Mouse (Mus musculus) bone marrow macrophage, adult 2 months (primary cell): ENCODE measurements around the gene Neu2. TPM values are rescaled to one million over a fixed set of nuclear protein-coding genes. Genes with fewer than 3 reads are reported as not detected.
A peak's percentile ranks its signal among the peaks of the same experiment; 100 is the strongest.

Experiments used
- H3K27ac ChIP-seq: 2 replicates; pipeline ENCODE4 v1.5.1; 2012; ENCODE audit warnings: low read depth, low read length; ENCODE audit not compliant: insufficient read depth
- H3K4me1 ChIP-seq: 2 replicates; pipeline ENCODE4 v1.6.1; 2012; ENCODE audit warnings: low read length; ENCODE audit not compliant: control insufficient read depth, insufficient read depth
- H3K4me3 ChIP-seq: 2 replicates; pipeline ENCODE4 v1.5.1; 2012; ENCODE audit warnings: mild to moderate bottlenecking, low read length, moderate library complexity; ENCODE audit not compliant: insufficient read depth
- CTCF ChIP-seq: IDR thresholded peaks from 2 replicates; pipeline ENCODE4 v1.5.1; 2012; ENCODE audit warnings: low read depth, mild to moderate bottlenecking, low read length, moderate library complexity
- POLR2A ChIP-seq: IDR thresholded peaks from 2 replicates; pipeline ENCODE4 v1.6.1; 2012; ENCODE audit warnings: mild to moderate bottlenecking, low read depth, low read length, borderline replicate concordance
- polyA plus RNA-seq: library from polyadenylated mRNA; stranded (reverse); fragments of >200 nt; gene quantifications from 2 replicates; pipeline ENCODE4 v1.2.4, GENCODE M21; 2012; ENCODE audit not compliant: missing spikeins, insufficient read depth, insufficient read length

Gene Neu2
- polyA plus RNA-seq, 1 experiment: not detected

DNA sequence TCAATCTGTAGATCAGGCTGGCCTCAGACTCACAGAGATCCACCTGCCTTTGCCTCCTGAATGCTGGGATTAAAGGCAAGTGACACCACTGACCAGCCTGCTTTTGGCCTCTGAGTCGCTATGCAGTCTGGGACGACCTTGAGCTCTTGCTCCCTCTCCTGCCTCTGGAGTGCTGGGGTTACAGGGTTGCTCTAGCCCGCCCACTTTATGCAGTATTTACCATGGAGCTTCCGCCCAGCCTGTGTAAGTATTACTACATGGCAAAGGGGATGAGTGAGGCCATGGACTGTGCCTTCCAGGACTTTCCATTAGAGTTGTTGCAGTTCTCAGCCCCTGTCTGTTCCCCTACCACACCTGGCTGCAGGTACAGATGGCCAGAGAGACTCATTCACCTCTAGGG lies 22.7 kb downstream of the Neu2 start:
- H3K4me3 ChIP-seq: no peak overlapping the region
- no peak for TF ChIP-seq CTCF
- no peak for TF ChIP-seq POLR2A
- H3K27ac ChIP-seq: no peak overlapping the region
- H3K4me1 ChIP-seq: no peaks in the 10 kb centered on the region

DNA sequence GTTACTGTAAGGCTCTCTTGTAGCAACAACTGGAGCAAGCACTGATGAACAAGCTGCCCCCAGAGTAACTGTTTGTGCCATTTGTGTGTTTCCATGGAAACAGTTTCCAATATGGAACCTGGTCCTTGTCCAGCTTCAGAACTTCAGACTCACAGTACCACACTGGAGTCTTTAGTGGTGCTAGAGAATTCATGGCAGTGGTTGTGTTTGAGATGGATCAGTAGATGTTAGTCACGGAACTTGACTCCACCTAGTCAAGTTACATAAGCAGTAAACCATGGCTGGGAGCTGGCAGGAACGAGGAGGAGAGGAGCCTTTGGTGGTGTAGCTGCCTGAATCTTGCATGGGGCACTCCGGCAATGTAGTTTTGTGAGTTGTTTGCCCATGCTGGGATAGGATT lies 24.4 kb downstream of the Neu2 start:
- no peak overlapping the region for H3K4me3 ChIP-seq
- H3K4me1 ChIP-seq: no peaks in the 10 kb centered on the region
- TF ChIP-seq POLR2A: no peak
- TF ChIP-seq CTCF: no peak

DNA sequence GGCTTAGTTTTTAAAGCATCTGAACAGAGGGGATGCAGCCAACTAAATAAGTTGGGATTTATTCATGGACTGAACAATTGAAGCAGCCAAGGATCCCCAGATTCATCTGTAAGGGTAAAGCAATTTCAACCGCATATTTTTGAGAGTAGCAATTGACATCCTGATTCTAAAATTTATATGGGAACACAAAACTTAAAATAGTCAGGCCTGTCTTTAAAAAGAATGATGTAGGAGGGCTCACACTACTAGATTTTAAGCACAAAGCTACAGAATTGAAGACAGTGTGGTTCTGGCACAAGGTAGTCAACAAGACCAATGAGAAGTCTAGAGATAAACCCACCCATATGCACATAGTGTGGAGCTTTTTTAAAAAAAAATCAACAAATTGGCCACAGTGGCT lies 27.3 kb downstream of the Neu2 start:
- Histone ChIP-seq H3K4me3 (no peak overlapping the region), H3K4me1 (no peaks in the 10 kb centered on the region), H3K27ac (no peak overlapping the region)
- no peak for TF ChIP-seq POLR2A
- no peak for TF ChIP-seq CTCF

More for the DNA sequence above, 24.4 kb downstream of the Neu2 start:
- no peak overlapping the region for H3K27ac ChIP-seq

DNA sequence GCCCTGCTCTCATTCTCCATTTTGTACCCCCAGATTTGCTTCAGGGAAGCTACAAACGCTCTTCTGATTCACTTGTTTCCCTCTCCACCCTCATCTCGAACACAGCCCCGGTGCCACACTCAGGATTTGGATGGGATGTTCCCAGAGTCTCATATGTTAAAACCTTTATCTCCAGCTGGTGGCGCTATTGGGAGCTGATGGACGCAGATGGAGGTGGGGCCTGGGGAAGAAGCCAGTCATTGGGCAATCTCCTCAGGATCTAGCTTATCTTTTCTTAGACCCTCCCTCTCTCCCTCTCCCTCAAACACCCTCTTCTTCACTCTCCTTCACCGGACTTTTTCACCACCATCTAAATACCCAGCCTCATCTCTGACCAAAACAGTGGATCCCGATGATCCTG lies 31.9 kb downstream of the Neu2 start:
- Histone ChIP-seq H3K4me1 (no peaks in the 10 kb centered on the region), H3K27ac (no peak overlapping the region), H3K4me3 (no peak overlapping the region)
- peak; percentile 34; the same call in 1 of the 2 replicates for TF ChIP-seq CTCF
- TF ChIP-seq POLR2A: no peak

DNA sequence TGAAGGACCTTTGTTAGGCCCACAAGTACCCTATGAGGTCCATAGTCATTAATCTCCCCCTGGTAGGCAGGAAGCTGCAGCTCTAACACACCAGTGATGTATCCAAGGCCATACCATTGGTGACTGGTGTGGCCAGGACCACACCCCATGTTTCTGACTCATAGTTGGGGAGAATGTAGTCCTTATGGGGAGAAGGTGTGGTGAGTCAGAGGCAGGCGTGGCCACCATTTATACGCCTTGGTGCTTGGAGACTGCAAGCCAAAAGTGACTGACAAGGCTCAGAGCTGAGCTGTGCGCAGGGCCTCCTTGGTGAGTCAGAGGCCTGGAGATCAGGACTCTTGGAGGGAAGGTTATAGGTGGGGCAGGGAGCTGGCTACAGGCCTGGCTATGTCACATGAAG lies 41.3 kb downstream of the Neu2 start:
- TF ChIP-seq CTCF: no peak
- no peak for TF ChIP-seq POLR2A
- H3K4me3 ChIP-seq: no peak overlapping the region

DNA sequence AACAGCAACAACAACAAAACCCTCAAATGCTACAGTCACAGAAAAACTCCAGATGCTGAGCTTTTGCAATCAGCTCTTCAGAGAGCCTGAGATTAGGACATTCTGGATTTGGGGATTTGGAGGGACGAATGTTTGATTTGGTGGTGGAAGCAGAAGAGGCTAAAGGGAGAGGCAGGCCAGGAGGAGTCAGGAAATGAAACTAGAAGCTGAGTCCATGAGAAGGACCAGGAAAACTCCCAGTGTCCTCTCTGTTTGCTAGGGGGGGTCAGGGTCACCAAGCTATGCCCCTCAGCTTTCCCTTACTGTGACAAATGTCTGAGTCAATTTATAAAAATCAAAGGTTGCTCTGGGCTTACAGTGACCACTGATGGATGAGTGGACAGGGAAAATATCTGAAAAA lies 43.9 kb downstream of the Neu2 start:
- Histone ChIP-seq H3K4me3 (no peak overlapping the region), H3K4me1 (peaks cover 7% of the 10 kb centered on the region; the same call in 1 of the 2 replicates), H3K27ac (no peak overlapping the region)
- TF ChIP-seq CTCF: no peak
- no peak for TF ChIP-seq POLR2A

More for the DNA sequence above, 41.3 kb downstream of the Neu2 start:
- Histone ChIP-seq H3K27ac (no peak overlapping the region), H3K4me1 (peaks cover 7% of the 10 kb centered on the region; the same call in 1 of the 2 replicates)

DNA sequence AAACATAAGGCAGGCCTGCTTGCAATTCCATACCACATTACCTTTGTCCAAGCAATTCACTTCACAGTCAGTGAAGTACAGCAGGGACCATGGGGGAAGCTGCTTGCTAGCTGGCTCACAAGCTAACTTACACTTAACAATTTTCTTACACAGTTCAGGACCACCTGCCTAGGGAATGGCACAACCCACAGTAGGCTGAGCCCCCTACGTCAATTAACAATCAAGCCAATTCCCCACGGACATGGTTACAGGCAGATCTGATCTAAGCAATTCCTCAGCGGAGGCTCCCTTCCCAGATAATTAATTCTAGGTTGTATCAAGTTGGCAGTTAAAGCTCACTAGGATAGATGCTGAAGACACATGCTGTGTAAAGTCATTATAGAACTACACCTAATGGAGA lies 53.3 kb downstream of the Neu2 start:
- TF ChIP-seq CTCF (no peak), POLR2A (no peak)
- H3K4me1 ChIP-seq: no peaks in the 10 kb centered on the region
- no peak overlapping the region for H3K4me3 ChIP-seq
- no peak overlapping the region for H3K27ac ChIP-seq

DNA sequence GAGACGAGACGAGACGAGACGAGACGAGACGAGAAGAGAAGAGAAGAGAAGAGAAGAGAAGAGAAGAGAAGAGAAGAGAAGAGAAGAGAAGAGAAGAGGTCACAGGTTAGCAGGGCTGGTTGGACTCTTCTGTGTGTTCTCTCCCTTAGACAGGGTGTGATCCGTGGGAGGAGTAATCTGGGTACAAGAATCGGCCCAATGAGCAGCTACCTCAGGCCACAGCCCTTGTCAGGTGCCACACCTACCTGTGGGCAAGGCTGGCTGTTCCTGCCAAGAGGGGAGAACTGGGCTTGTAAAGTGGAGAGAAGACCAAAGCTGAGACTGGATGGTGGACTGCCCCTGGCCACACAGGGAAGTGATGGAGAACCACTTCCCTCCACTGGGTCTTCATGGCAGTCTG lies 56.1 kb downstream of the Neu2 start:
- no peaks in the 10 kb centered on the region for H3K4me1 ChIP-seq
- H3K4me3 ChIP-seq: no peak overlapping the region
- no peak overlapping the region for H3K27ac ChIP-seq
- TF ChIP-seq POLR2A (no peak), CTCF (no peak)

DNA sequence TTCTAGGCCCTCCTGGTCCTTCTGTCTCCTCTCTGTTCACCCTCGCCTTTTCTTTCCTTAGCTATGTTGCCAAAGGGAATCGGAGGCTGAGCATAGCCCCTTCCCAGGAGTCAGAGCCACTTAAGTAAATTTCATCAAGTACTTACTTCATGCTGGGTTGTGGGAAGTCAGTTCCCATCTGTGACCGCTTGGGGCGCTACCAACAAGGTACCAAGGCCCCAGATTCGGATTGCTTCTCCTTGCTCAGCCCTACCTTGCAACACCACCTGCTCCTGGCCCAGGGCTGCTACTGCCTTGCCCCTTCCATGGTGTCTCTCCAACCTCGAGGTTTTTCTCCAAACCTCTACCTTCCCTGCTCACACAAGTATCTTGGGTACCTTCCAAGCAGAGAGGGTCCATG lies 58.7 kb downstream of the Neu2 start:
- H3K4me1 ChIP-seq: no peaks in the 10 kb centered on the region
- no peak overlapping the region for H3K27ac ChIP-seq
- TF ChIP-seq CTCF (peak; percentile 75), POLR2A (no peak)
- no peak overlapping the region for H3K4me3 ChIP-seq

DNA sequence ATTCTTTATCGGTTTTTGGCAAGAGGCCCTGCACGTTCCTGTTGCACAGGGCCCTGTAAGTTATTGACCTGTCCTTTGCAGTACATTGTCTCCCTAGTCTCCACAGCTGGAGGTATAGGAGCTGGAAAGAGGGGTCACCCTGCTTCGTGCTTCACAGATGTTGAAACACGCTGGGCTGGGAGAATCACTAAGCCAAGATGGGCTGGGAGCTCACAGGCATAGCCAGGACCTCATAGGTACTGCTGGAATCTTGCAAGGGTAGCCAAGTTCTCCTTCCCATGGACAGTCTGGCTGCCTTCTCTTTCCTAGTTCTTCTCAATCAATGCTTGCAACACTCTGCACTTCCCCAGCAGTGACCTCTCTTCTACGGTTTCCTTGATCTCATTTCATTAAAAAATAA lies 63.6 kb downstream of the Neu2 start:
- H3K4me3 ChIP-seq: no peak overlapping the region
- H3K4me1 ChIP-seq: no peaks in the 10 kb centered on the region
- TF ChIP-seq POLR2A (no peak), CTCF (no peak)
- no peak overlapping the region for H3K27ac ChIP-seq

DNA sequence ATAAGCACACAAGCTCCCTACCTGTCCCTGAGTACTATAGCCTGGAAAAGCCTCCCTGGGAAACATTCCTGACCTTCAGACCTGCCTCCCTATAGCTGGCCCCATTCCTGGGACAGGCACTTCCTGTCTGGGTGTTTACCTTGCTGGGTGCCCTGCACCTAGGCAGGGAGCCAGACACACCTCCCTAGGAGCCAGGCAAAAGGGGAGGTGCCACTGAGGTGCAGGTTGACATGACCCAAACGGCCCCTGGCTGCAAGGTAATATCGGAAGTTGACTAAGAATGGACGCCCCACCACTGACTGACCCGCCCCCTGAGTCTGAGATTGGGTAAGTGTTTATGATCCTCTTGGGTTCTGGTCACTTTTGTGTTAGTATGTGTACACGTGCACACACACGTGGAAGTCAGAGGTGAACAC lies 64.1 kb downstream of the Neu2 start, which contains the start of gene Ngef:
TSS of gene Ngef (minus strand) at position 71 of the 416 bp plus-strand sequence.
- no peak within 1 kb of the TSS for H3K27ac ChIP-seq
- TF ChIP-seq CTCF: no peak
- no peak for TF ChIP-seq POLR2A
- no peaks in the 10 kb centered on the region for H3K4me1 ChIP-seq
- no peak within 1 kb of the TSS for H3K4me3 ChIP-seq

DNA sequence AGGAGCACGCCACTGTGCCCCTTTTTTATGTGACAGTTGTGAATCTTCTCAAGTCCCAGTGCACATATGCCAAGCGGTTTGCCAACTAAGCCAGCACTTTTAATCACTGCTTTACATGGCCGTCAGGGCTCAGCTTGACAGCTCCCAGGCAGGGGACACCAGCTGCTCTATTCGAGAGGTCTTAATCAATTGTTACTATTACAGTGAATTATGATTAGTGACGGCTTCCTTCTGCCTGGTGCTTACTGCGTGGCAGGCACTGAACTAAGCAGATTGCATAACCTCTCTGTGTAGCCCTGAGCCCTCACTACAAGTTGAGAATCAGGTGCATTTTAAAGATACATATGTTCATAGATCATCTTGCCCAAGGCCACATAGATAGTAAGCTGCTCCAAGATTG lies 64.7 kb downstream of the Neu2 start:
- Histone ChIP-seq H3K27ac (no peak overlapping the region), H3K4me3 (no peak overlapping the region), H3K4me1 (no peaks in the 10 kb centered on the region)
- TF ChIP-seq POLR2A (no peak), CTCF (no peak)
